Mouse (Mus musculus): ENCODE data around the gene Prl2c3.
"Not testable (repeated sequence)": the region's sequence is repeated elsewhere in the genome, so short reads cannot be mapped to it uniquely, and the experiment has no call there.

Prl2c3 gene

DNA sequence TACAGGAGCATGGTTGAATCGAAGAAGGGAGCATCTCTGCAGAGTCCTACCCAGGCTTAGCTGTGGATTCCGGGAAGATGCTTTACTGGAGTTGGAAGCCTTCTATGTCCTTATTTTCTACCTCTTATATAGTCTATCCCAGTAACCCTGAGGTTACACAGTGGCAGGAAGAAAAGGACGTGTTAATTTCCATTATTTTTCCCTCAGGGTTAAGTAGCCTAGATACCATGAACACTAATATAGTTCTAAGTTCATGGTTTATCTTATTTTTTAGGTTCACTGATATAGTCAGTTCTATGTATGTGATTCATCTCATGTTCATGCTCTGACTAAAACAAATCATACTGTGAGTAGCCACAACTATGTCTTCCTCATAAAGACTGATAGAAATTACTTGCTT is at the start of gene Prl2c3:
Prl2c3 (minus strand) TSS at position 101 of the 400 bp plus-strand sequence.
- DNase-seq (ENCODE audit: low spot score in 2 of 2) = not testable (repeated sequence)

GRCm38 (mm10) chr13:12848254-12848653 is 48.4 kb upstream of the Prl2c3 start:
- DNase-seq (ENCODE audit: low spot score in 2 of 2) = not testable (repeated sequence)

DNA sequence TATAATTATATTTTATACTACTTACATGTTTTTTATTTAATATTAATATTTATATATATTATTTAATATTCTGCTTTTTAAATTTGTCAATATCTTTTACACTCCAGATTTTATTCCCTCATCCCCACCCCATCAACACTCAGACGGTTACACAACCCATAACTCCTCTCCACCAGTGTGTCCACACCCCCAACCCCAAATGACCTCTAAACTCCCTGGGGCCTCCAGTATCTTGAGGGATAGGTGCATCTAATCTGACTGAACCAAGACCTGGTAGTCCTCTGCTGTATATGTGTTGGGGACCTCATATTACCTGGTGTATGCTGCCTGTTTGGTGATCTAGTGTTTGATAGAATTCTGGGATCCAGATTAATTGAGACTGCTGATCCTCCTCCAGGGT is 44.8 kb upstream of the Prl2c3 start:
- DNase-seq (ENCODE audit: low spot score in 2 of 2) = not testable (repeated sequence)

- DNase-seq (ENCODE audit: low spot score in 2 of 2) = not testable (repeated sequence)
Measured at GRCm38 (mm10) chr13:12837546-12837945, 37.7 kb upstream of the Prl2c3 start.

GRCm38 (mm10) chr13:12831769-12832168 is 31.9 kb upstream of the Prl2c3 start:
- no peak for DNase-seq (ENCODE audit: low spot score in 2 of 2)

DNA sequence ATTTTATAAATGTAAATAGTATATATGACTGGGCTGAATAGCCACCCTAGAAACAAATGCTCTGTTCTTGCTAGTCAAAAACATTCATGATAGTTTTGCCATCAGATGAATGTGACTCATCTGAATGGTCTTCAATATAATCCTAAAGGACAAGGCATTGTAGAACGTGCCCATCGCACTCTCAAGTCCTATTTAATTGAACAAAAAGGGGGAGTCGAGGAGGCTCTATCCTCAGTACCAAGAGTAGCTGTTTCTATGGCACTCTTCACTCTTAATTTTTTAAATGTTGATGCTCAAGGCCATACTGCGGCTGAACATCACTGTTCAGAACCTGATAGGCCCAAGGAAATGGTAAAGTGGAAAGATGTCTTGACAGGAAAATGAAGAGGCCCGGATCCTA is 29.2 kb upstream of the Prl2c3 start:
- no peak for DNase-seq (ENCODE audit: low spot score in 2 of 2)

DNA sequence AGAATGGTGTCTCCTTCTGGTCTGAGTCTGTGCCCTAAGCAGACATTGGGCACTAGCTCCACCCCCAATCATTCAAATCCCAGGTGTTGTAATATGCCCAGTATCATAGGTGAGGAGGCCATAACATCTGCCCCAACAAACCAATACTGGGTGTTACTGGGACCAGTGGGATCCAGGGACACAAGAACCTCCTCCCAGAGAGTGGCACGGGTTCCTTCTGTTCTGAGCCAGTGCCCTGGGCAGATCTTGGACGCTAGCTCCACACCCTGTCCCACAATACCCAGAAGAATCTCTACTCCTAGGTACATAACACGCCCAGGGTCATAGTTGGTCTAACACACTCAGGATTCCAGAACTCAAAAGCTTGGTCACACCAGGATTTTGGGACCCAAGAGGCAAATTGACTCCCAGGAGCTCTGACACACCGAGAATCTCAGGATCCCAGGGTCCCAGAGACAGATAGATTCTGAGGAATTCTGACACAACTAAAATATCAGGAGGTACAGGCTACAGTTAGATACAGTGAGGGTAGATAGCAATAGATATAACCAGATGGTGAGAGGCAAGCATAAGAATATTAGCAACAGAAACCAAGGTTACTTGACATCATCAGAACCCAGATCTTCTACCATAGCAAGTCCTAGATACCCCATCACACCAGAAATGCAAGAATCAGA is 24.8 kb upstream of the Prl2c3 start:
- not testable (repeated sequence) for DNase-seq (ENCODE audit: low spot score in 2 of 2)

- not testable (repeated sequence) for DNase-seq (ENCODE audit: low spot score in 2 of 2)
Measured at GRCm38 (mm10) chr13:12813734-12814424, 14.0 kb upstream of the Prl2c3 start.

DNA sequence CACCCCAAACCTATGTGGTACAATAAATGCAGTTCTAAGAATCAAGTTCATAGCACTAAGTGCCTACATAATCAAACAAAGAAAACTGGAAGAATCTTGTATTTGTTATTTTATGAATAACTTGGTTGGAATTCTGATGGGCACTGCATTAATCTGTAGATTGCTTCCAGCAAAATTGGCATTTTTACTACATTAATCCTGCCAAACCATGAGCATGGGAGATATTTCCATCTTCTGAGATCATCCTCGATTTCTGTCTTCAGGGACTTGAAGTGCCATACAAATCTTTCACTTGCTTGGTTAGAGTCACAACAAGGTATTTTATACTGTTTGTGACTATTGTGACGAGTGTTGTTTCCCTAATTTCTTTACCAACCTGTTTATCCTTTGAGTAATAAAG is 9.7 kb upstream of the Prl2c3 start:
- no peak for DNase-seq (ENCODE audit: low spot score in 2 of 2)

DNA sequence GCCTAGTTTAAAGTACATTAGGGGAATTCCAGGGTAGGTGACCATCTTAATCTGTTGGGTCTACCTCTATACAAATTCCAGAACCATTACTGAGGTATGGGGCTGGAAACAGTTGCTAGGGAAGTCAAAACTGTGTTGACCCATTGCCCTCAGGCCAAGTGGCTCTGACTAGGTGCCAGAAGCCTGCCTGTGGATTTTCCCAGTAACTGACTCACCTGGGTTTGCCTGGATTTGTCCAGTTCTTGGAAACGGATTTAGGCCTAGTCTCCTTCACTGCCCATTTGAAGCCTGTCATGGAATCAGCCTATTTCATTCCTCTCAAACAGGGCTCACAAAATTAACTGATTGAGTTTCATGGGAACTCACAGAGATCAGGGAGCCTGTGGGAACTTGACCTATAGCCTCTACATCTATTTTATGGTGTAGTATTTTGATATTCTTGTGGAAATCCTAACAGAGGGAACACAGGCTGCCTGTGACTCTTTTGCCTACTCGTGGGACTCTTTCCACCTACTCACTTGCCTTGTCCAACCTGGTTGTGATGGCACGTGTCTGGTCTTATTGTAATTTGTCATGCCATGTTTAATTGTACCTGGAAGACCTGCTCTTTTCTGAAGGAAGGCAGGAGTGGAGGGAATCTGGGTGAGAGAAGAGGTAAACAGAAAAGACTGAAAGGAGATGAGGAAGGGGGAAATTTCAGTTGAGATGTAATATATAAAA is 9.1 kb upstream of the Prl2c3 start:
- not testable (repeated sequence) for DNase-seq (ENCODE audit: low spot score in 2 of 2)

DNA sequence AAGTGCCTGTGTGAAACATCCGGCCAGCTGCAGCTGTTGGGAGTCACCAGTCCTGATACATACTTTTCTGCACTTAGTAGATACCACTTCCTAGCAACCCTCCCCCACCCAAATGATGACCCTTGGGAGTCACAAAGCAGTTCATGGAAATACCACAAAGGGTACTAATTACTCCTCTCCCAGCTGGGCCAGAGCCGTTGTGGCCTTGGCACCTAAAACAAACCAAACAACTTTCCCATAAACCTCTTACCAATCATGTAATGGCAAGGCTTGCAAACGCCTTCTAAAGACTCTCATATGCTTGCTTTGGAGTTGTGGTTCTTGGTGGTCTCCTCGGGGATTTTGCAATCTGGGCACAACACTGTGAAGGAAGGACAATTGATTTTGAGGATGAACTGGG is 6.6 kb upstream of the Prl2c3 start:
- not testable (repeated sequence) for DNase-seq (ENCODE audit: low spot score in 2 of 2)

DNA sequence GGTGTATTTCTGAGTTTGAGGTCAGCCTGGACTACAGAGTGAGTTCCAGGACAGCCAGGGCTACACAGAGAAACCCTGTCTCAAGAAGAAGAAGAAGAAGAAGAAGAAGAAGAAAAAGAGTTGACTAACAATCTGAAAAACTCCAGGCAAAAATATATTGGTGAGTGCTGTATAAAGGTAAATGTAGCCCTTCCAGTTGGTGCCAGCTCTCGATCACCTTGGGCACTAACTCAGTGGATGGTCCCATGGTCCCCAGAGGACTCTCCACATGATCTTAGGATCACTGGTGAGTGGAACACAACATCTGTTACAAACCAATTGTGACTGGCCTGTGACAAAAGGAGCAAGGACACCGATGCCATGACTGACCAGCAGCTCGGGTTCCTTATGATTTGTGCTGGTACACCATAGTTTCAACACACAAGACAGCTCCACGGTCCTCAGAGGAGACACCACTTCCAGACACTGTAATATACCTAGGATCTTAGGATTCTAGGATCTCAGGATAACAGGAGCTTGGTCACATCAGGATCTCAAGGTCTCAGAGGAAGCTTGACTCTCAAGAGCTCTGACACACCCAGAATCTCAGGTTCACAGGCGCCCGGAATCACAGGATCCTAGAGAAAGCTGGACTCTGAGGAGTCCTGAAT is 30.3 kb downstream of the Prl2c3 start:
- DNase-seq (ENCODE audit: low spot score in 2 of 2) = not testable (repeated sequence)
